Mouse (Mus musculus): ENCODE data around the gene Frmpd2. TPM values are rescaled to one million over a fixed set of nuclear protein-coding genes. Genes with fewer than 3 reads are reported as not detected.

The Frmpd2 gene
- total and polyA plus RNA-seq, 3 experiments, result not detected

GRCm38 (mm10) chr14:33467766-33468165 lies 3.7 kb upstream of the Frmpd2 start:
- H3K27ac ChIP-seq (ENCODE audit: insufficient read depth, low read depth), result no peak overlapping the region
- H3K9ac ChIP-seq (ENCODE audit: insufficient read depth, low read depth), result no peak overlapping the region
- peaks cover 5% of the 10 kb centered on the region for H3K9me3 ChIP-seq (replicated peaks; ENCODE audit: low read length)
- in situ Hi-C loops (cut with MboI; ENCODE audit: low pct_ligation_motif_present, low pct_unique_long_range_greater_than_20kb, low sequenced_read_pairs) (no loop called here), dilution Hi-C loops (cut with MboI; ENCODE audit: extremely low pct_ligation_motif_present, extremely low pct_unique_long_range_greater_than_20kb, low sequenced_read_pairs) (no loop called here)
- no peaks in the 10 kb centered on the region for H3K36me3 ChIP-seq (replicated peaks in 1 of 2; ENCODE audit: control insufficient read depth in 1 of 2, insufficient read depth in 1 of 2, low read length in 1 of 2)
- H3K27me3 ChIP-seq (replicated peaks), result no peaks in the 10 kb centered on the region
- H3K4me2 ChIP-seq (ENCODE audit: insufficient read depth, low read depth, poor library complexity, severe bottlenecking), result no peak overlapping the region
- H3K4me3 ChIP-seq (replicated peaks in 1 of 3; ENCODE audit: low read depth in 2 of 3, low read length in 2 of 3, poor library complexity in 1 of 3), result no peak overlapping the region
- H3K4me1 ChIP-seq (ENCODE audit: control insufficient read depth in 1 of 2, insufficient read depth in 2 of 2), result peaks cover 4 to 25% of the 10 kb centered on the region in 2 experiments; a peak in 2 of 4 replicates
- H3K79me2 ChIP-seq (replicated peaks; ENCODE audit: control insufficient read depth, extremely low read depth, insufficient read depth, poor library complexity, severe bottlenecking), result no peaks in the 10 kb centered on the region
- DNase-seq (ENCODE audit: extremely low read depth), result peak; percentile 6
- TF ChIP-seq NRF1 (IDR thresholded peaks at IDR 0.05; ENCODE audit: low read depth, low read length) (no peak), PAX5 (IDR thresholded peaks at IDR 0.05; ENCODE audit: low read length) (no peak), MAX (IDR thresholded peaks at IDR 0.05; ENCODE audit: low read length) (no peak), E2F4 (IDR thresholded peaks at IDR 0.05; ENCODE audit: insufficient replicate concordance, low read depth, low read length) (no peak), JUN (IDR thresholded peaks at IDR 0.05; ENCODE audit: insufficient read depth, low read depth, low read length) (no peak), MAZ (IDR thresholded peaks at IDR 0.05; ENCODE audit: low read depth, low read length) (no peak), IRF4 (IDR thresholded peaks at IDR 0.05; ENCODE audit: low read depth, low read length) (no peak), MYC (IDR thresholded peaks at IDR 0.05; ENCODE audit: low read depth, low read length) (no peak), RCOR1 (conservative IDR thresholded peaks at IDR 0.05; ENCODE audit: low read depth, low read length) (no peak), CHD1 (IDR thresholded peaks at IDR 0.05; ENCODE audit: low read depth, low read length) (no peak)

- no peak for TF ChIP-seq ZKSCAN1 (IDR thresholded peaks at IDR 0.05; ENCODE audit: borderline replicate concordance, low read depth, low read length)
- TF ChIP-seq CHD1 (IDR thresholded peaks at IDR 0.05; ENCODE audit: low read depth, low read length), result no peak
- no peak for TF ChIP-seq USF2 (conservative IDR thresholded peaks at IDR 0.05; ENCODE audit: low read depth, low read length)
- no peak for TF ChIP-seq HCFC1 (IDR thresholded peaks at IDR 0.05; ENCODE audit: low read depth, low read length)
- TF ChIP-seq MAX (IDR thresholded peaks at IDR 0.05; ENCODE audit: low read length), result no peak
- no peak for TF ChIP-seq IRF4 (IDR thresholded peaks at IDR 0.05; ENCODE audit: low read depth, low read length)
- no peak for TF ChIP-seq POLR2AphosphoS2 (IDR thresholded peaks at IDR 0.05; ENCODE audit: low read depth, low read length)
- no peak for TF ChIP-seq JUND (conservative IDR thresholded peaks at IDR 0.05; ENCODE audit: low read depth, low read length)
- TF ChIP-seq ZC3H11A (IDR thresholded peaks at IDR 0.05; ENCODE audit: low read depth, low read length), result no peak
- no peak for TF ChIP-seq TBP (conservative IDR thresholded peaks at IDR 0.05; ENCODE audit: low read depth, low read length)
- no peak for TF ChIP-seq CHD2 (IDR thresholded peaks at IDR 0.05; ENCODE audit: low read length)
- TF ChIP-seq ZMIZ1 (IDR thresholded peaks at IDR 0.05; ENCODE audit: low read depth, low read length), result no peak
- TF ChIP-seq EP300 (IDR thresholded peaks at IDR 0.05; ENCODE audit: low read length), result no peak
- TF ChIP-seq MAFK (IDR thresholded peaks at IDR 0.05; ENCODE audit: insufficient replicate concordance, low read length), result no peak
- in situ Hi-C loops (cut with MboI; ENCODE audit: low pct_ligation_motif_present, low pct_unique_long_range_greater_than_20kb, low sequenced_read_pairs), result no loop called here
- Histone ChIP-seq H3K79me2 (replicated peaks; ENCODE audit: control insufficient read depth, extremely low read depth, insufficient read depth, poor library complexity, severe bottlenecking) (no peaks in the 10 kb centered on the region), H3K27ac (ENCODE audit: insufficient read depth, low read depth) (no peak overlapping the region), H3K4me3 (replicated peaks in 1 of 3; ENCODE audit: low read depth in 2 of 3, low read length in 2 of 3, poor library complexity in 1 of 3) (no peak overlapping the region), H3K9me3 (replicated peaks; ENCODE audit: low read length) (no peaks in the 10 kb centered on the region), H3K4me1 (ENCODE audit: control insufficient read depth in 1 of 2, insufficient read depth in 2 of 2) (peaks cover 0 to 8% of the 10 kb centered on the region in 2 experiments; a peak in 2 of 4 replicates), H3K27me3 (replicated peaks) (no peaks in the 10 kb centered on the region), H3K4me2 (ENCODE audit: insufficient read depth, low read depth, poor library complexity, severe bottlenecking) (no peak overlapping the region), H3K9ac (ENCODE audit: insufficient read depth, low read depth) (no peak overlapping the region), H3K36me3 (replicated peaks in 1 of 2; ENCODE audit: control insufficient read depth in 1 of 2, insufficient read depth in 1 of 2, low read length in 1 of 2) (no peaks in the 10 kb centered on the region)
- DNase-seq (ENCODE audit: extremely low read depth), result no peak
- dilution Hi-C loops (cut with MboI; ENCODE audit: extremely low pct_ligation_motif_present, extremely low pct_unique_long_range_greater_than_20kb, low sequenced_read_pairs), result no loop called here
Measured at GRCm38 (mm10) chr14:33474461-33474860, 3.0 kb downstream of the Frmpd2 start.

All from CH12.LX (cell line).